Mouse (Mus musculus) liver, embryonic 14.5 days (tissue): ENCODE results near the gene Gm10277. TPM values are rescaled to one million over a fixed set of nuclear protein-coding genes. Genes with fewer than 3 reads are reported as not detected.

ENCODE experiments used
- ATAC-seq: fragments of 200-750 bp; cut with Nextera tagmentation; 2 replicates; pipeline ENCODE4 v1.8.0; 2017; ENCODE audit warnings: moderate number of reproducible peaks, mild to moderate bottlenecking, moderate library complexity; ENCODE audit not compliant: insufficient read depth
- DNase-seq, 3 experiments: peaks; one replicate each; pipeline ENCODE4 v3.0.0-alpha.2; 2012 to 2013; ENCODE audit warnings: low read depth in 3 of 3, low spot score in 3 of 3
- H3K27ac ChIP-seq: fragments of 300-500 bp; sonication (generic); 2 replicates; pipeline ENCODE4 v1.5.1; 2014; ENCODE audit warnings: moderate library complexity, mild to moderate bottlenecking, control low read depth, inconsistent platforms
- H3K27me3 ChIP-seq: fragments of 300-500 bp; sonication (generic); 2 replicates; pipeline ENCODE4 v1.6.1; 2014; ENCODE audit warnings: mild to moderate bottlenecking, low read length, moderate library complexity; ENCODE audit not compliant: control insufficient read depth, insufficient read depth
- H3K36me3 ChIP-seq: fragments of 300-500 bp; sonication (generic); replicated peaks from 2 replicates; pipeline ENCODE4 v1.6.1; 2014; ENCODE audit warnings: low read depth; ENCODE audit not compliant: control insufficient read depth, insufficient read depth
- H3K4me1 ChIP-seq, 2 experiments: fragments of 200-500 bp in 1 of 2; fragments of 300-500 bp in 1 of 2; sonication (generic) in 1 of 2; replicated peaks; 2 replicates each; pipeline ENCODE4 v1.6.1; 2012 to 2014; ENCODE audit warnings: antibody characterized with exemption in 1 of 2, inconsistent platforms in 1 of 2, low read length in 1 of 2; ENCODE audit not compliant: control insufficient read depth in 2 of 2, insufficient read depth in 2 of 2
- H3K4me2 ChIP-seq: fragments of 300-500 bp; sonication (generic); 2 replicates; pipeline ENCODE4 v1.6.1; 2014; ENCODE audit warnings: low read depth, mild to moderate bottlenecking, control low read depth, moderate library complexity
- H3K4me3 ChIP-seq, 2 experiments: fragments of 200-500 bp in 1 of 2; fragments of 300-500 bp in 1 of 2; sonication (generic) in 1 of 2; 2 replicates each; pipeline ENCODE4 v1.5.1; 2012 to 2014; ENCODE audit warnings: low read depth in 2 of 2, low read length in 2 of 2, mild to moderate bottlenecking in 2 of 2, control low read depth in 1 of 2, inconsistent platforms in 1 of 2, moderate library complexity in 1 of 2; ENCODE audit not compliant: insufficient read depth in 1 of 2
- H3K9ac ChIP-seq: fragments of 300-500 bp; sonication (generic); replicated peaks from 2 replicates; pipeline ENCODE4 v1.6.1; 2014; ENCODE audit warnings: mild to moderate bottlenecking, control low read depth, moderate library complexity
- H3K9me3 ChIP-seq: fragments of 300-500 bp; sonication (generic); 2 replicates; pipeline ENCODE4 v1.6.1; 2016; ENCODE audit warnings: low read length, mixed read lengths; ENCODE audit not compliant: control insufficient read depth
- CTCF ChIP-seq: IDR thresholded peaks from 2 replicates; pipeline ENCODE4 v1.5.1; 2016; ENCODE audit warnings: antibody characterized with exemption, low read depth, control low read depth
- EP300 ChIP-seq: IDR thresholded peaks from 2 replicates; pipeline ENCODE4 v1.6.1; 2016; ENCODE audit warnings: antibody characterized with exemption, low read depth
- WGBS: fragments of 180-500 bp; shearing (Covaris S2); extraction: QIAGEN DNeasy Blood & Tissue Kit; methylation state at CpG from one replicate; pipeline ENCODE4 v1.1.7; 2014; ENCODE audit not compliant: insufficient replicate concordance; 5-methylcytosine and 5-hydroxymethylcytosine counted together
- polyA plus RNA-seq, 2 experiments: library from polyadenylated mRNA; depleted of rRNA in 1 of 2; stranded (reverse) in 1 of 2; unstranded in 1 of 2; fragments of >200 nt; fragmentation: Nextera tagmentation in 1 of 2; extraction: Ambion mirVana in 1 of 2; gene quantifications; 2 replicates each; pipeline versions ENCODE4 v1.2.1 to v1.2.3; 2012 to 2014

Gm10277 gene
- polyA plus RNA-seq, 2 experiments, result 0.18 TPM; not detected in 1

- H3K9ac ChIP-seq, result no peak overlapping the region
- H3K27me3 ChIP-seq, result no peaks in the 10 kb centered on the region
- H3K9me3 ChIP-seq, result no peaks in the 10 kb centered on the region
- 16% methylated on average over 5 of the region's 5 CpGs for WGBS
- no peak overlapping the region for H3K27ac ChIP-seq
- TF ChIP-seq CTCF (peak; percentile 81), EP300 (no peak)
- DNase-seq (peak; percentile 17 to 35 (median 19)), ATAC-seq (no peak)
- no peaks in the 10 kb centered on the region for H3K4me1 ChIP-seq
- peaks cover 19% of the 10 kb centered on the region for H3K36me3 ChIP-seq
- no peak overlapping the region for H3K4me3 ChIP-seq
- H3K4me2 ChIP-seq, result no peak overlapping the region
Observed at GRCm38 (mm10) chr11:77825853-77826252, 38.3 kb upstream of the Gm10277 start.

- H3K27me3 ChIP-seq, result no peaks in the 10 kb centered on the region
Observed at GRCm38 (mm10) chr11:77822781-77823180, 35.2 kb upstream of the Gm10277 start.

GRCm38 (mm10) chr11:77821648-77822047 lies 34.1 kb upstream of the Gm10277 start:
- Histone ChIP-seq H3K4me2 (no peak overlapping the region), H3K4me3 (no peak overlapping the region), H3K27ac (no peak overlapping the region), H3K27me3 (no peaks in the 10 kb centered on the region), H3K9me3 (no peaks in the 10 kb centered on the region), H3K4me1 (no peaks in the 10 kb centered on the region), H3K36me3 (peaks cover 19% of the 10 kb centered on the region), H3K9ac (no peak overlapping the region)
- TF ChIP-seq CTCF (peak; percentile 91), EP300 (no peak)
- WGBS, result 33% methylated on average over 8 of the region's 8 CpGs
- DNase-seq (peak in 2 of 3 experiments; percentile 13 to 17), ATAC-seq (no peak)

More at GRCm38 (mm10) chr11:77822781-77823180, 35.2 kb upstream of the Gm10277 start:
- H3K4me2 ChIP-seq, result no peak overlapping the region
- WGBS, result 25% methylated on average over 7 of the region's 7 CpGs
- peak; percentile 17 to 29 (median 29) for DNase-seq
- no peak overlapping the region for H3K4me3 ChIP-seq
- no peak overlapping the region for H3K27ac ChIP-seq
- peaks cover 24% of the 10 kb centered on the region for H3K36me3 ChIP-seq
- no peaks in the 10 kb centered on the region for H3K9me3 ChIP-seq
- TF ChIP-seq CTCF, result peak; percentile 93
- no peak for TF ChIP-seq EP300
- no peak overlapping the region for H3K9ac ChIP-seq
- H3K4me1 ChIP-seq, result no peaks in the 10 kb centered on the region
- ATAC-seq, result no peak

- no peak overlapping the region for H3K4me2 ChIP-seq
- no peak overlapping the region for H3K4me3 ChIP-seq
- no peak overlapping the region for H3K27ac ChIP-seq
- no peaks in the 10 kb centered on the region for H3K27me3 ChIP-seq
- H3K9me3 ChIP-seq, result no peaks in the 10 kb centered on the region
- H3K36me3 ChIP-seq, result peaks cover 17% of the 10 kb centered on the region
- peak; percentile 93 for TF ChIP-seq CTCF
- TF ChIP-seq EP300, result no peak
- peak; percentile 39; the same call in 1 of the 2 replicates for ATAC-seq
- H3K9ac ChIP-seq, result no peak overlapping the region
- DNase-seq, result peak; percentile 41 to 56 (median 49)
- WGBS, result 24% methylated on average over 3 of the region's 3 CpGs
- H3K4me1 ChIP-seq, result no peaks in the 10 kb centered on the region
Observed at GRCm38 (mm10) chr11:77816003-77816402, 28.5 kb upstream of the Gm10277 start.

GRCm38 (mm10) chr11:77813969-77814368 lies 26.4 kb upstream of the Gm10277 start:
- ATAC-seq (no peak), DNase-seq (no peak)
- H3K4me2 ChIP-seq, result no peak overlapping the region
- no peaks in the 10 kb centered on the region for H3K4me1 ChIP-seq
- no peak overlapping the region for H3K9ac ChIP-seq
- no peak overlapping the region for H3K4me3 ChIP-seq
- TF ChIP-seq CTCF (no peak), EP300 (no peak)
- no peaks in the 10 kb centered on the region for H3K27me3 ChIP-seq
- peaks cover 9% of the 10 kb centered on the region for H3K36me3 ChIP-seq
- H3K9me3 ChIP-seq, result no peaks in the 10 kb centered on the region
- 63% methylated on average over 2 of the region's 2 CpGs for WGBS
- no peak overlapping the region for H3K27ac ChIP-seq
